Mouse (Mus musculus) embryonic fibroblast, embryonic 13.5 days (primary cell): ENCODE data around the gene Gm19668.

Source experiments
- CTCF ChIP-seq: IDR thresholded peaks from 2 replicates; pipeline ENCODE4 v1.5.1; 2011; ENCODE audit warnings: mild to moderate bottlenecking, control low read depth, low read length, moderate library complexity, borderline replicate concordance; ENCODE audit not compliant: insufficient read depth
- POLR2A ChIP-seq: IDR thresholded peaks from 2 replicates; pipeline ENCODE4 v1.6.1; 2011; ENCODE audit warnings: low read depth, mild to moderate bottlenecking, control low read depth, low read length, moderate library complexity

GRCm38 (mm10) chr10:77811743-77812142 is 12.8 kb upstream of the Gm19668 start, which contains the start of gene Gm9507:
- TF ChIP-seq CTCF (no peak), POLR2A (no peak)
